Mouse (Mus musculus) layer of hippocampus, adult 2 months (tissue): ENCODE data around the gene Tbc1d13. TPM values are rescaled to one million over a fixed set of nuclear protein-coding genes. Genes with fewer than 3 reads are reported as not detected.
"Not testable (repeated sequence)": the region's sequence is repeated elsewhere in the genome, so short reads cannot be mapped to it uniquely, and the experiment has no call there.

Experiments used
- DNase-seq, 2 experiments: peaks; one replicate each; pipeline ENCODE4 v3.0.0; 2022; ENCODE audit warnings: low spot score in 2 of 2
- H3K27ac ChIP-seq: fragments of 200-600 bp; 2 replicates; pipeline ENCODE4 v1.8.1; 2022
- H3K4me3 ChIP-seq: fragments of 200-600 bp; 2 replicates; pipeline ENCODE4 v1.8.1; 2022; ENCODE audit warnings: mild to moderate bottlenecking
- CTCF ChIP-seq: fragments of 200-600 bp; conservative IDR thresholded peaks from 2 replicates; pipeline ENCODE4 v1.8.1; 2022; ENCODE audit warnings: antibody characterized with exemption, mild to moderate bottlenecking, moderate library complexity
- total RNA-seq, 2 experiments: library from RNA; stranded (reverse); gene quantifications; 2 replicates each; pipeline ENCODE4 v1.2.3; 2021

Gene Tbc1d13
- total RNA-seq, 2 experiments from 2014 or later, result 54.7 to 55.7 TPM

DNA sequence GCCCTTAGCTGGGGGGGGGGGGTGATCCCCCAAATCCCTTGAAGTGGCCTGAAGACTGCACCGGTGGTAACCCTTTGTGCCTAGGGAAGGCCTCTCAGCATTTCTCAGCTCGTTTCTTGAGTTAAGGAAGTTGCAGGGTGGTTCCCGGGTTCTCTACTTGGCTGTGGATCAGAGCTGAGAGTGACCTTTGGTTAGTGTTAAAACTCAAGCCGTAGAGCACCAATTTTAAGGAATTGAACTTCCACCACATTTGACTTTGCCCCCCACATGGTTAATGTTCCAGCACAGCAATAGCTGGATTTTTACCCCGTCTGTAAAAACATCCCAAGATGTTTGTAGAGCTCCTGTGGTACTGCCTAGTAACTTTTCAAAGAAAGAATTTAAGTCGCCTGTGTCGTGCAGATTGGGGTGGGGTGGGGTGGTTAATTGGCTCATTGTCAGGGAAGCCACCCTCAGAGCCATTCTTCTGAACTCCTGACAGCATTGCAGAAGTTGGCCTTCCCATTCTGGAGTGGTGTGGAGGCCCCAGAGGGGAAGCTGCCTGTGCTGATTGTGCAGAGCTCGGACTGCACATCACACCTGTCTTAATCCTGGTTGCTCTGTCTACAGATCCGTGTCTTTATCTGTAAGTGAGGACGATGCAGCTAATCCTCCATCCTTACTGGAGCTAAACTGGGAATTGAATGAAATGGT lies 1.5 kb downstream of the Tbc1d13 start:
- H3K27ac ChIP-seq, result peak overlapping the region; percentile 92; the same call in 1 of the 2 replicates
- TF ChIP-seq CTCF, result no peak
- peak overlapping the region; percentile 89 for H3K4me3 ChIP-seq
- DNase-seq, result no peak

DNA sequence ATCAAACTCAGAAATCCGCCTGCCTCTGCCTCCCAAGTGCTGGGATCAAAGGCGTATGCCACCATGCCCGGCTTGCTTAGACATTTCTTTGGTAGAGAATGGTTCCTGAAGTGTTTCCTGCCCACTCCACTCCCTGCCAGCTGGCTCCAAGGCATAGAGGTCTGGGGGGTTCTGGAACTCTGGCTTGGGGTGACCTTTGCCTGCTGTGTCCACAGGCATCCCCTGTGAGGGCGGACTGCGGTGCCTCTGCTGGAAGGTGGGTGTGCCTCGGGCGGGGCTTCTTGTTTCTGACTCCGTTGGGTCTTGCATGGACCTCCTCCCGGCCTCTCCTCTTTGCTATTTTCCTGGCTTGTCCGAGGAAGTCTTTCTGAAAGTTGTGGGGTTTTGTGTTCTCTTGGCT lies 2.9 kb downstream of the Tbc1d13 start:
- TF ChIP-seq CTCF, result no peak
- DNase-seq, result no peak
- Histone ChIP-seq H3K27ac (no peak overlapping the region), H3K4me3 (no peak overlapping the region)

DNA sequence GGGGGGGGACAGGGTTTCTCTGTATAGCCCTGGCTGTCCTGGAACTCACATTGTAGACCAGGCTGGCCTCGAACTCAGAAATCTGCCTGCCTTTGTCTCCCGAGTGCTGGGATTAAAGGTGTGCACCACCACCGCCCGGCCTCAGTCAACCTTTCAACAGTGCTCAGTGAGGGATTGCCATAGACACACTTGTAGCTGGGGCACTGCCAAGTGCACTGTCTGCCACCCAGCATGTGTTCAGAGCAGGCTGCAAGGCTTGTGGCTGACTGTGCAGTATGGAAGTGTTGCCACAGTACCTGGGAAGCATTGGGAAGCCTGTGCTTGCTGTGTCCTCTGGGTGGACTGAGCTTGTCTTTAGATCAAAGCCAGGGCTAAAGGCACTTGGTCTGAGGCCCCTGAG lies 6.5 kb downstream of the Tbc1d13 start:
- peak in 1 of 2 experiments; percentile 36 for DNase-seq
- H3K4me3 ChIP-seq, H3K27ac ChIP-seq: not testable (repeated sequence)

DNA sequence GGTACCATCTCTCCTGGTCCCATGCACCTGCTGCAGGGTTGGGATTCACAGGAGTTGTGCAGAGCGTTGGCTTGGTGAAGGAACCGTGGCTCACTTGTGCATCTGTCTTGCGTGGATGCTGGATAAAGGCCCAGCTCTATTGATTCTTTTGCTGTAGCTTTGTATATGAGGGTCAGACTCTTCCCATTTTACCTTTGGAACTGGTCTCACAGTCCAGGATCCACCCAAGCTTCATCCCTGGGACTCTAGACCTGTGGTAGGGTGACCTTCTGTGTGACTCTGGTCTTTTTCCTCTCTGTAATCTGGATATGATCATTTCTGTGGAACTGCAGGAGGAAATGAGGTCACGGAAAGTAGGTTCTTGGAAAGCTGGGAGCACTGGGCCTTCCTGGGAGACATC lies 10.9 kb downstream of the Tbc1d13 start:
- no peak overlapping the region for H3K27ac ChIP-seq
- H3K4me3 ChIP-seq, result no peak overlapping the region
- no peak for TF ChIP-seq CTCF
- DNase-seq, result no peak

DNA sequence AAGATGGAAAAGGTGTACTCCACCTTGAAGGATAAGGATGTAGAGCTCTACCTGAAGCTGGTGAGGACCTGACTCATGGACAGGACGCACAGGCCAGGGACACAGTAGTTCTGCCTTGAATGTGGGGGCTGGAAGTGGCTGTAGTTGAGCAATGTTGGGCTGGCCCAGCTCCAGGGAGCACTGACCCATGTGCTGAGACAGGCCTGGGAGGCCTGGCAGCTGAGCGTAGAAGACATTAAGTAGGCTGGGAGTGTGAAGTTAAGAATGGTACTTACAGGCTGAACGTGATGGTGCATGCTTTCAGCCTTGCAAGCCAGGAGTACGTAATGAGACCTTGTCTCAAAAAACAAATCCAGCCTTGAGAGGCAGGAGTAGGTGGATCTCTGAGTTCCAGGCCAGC lies 13.9 kb downstream of the Tbc1d13 start:
- TF ChIP-seq CTCF, result no peak
- H3K27ac ChIP-seq, result no peak overlapping the region
- no peak for DNase-seq

DNA sequence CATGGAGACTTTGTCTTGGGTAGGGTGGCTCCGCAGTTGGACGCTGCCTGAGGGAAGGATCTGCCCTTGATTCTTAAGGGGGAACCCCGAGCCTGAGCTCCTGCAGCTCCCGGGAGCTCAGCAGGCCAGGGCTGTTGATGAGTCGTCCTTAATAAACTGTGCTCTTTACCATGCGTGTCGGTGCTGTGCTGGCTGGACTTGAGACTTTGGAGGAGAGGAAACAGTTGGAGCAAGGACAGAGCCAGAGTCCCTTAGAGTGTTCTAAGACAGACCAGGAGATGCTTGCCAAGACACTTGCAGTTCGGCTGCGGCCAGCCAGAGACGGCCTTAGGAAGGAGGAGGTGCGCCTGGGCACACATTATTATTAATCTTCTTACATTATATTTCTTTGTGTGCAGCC lies 18.3 kb downstream of the Tbc1d13 start:
- Histone ChIP-seq H3K27ac (no peak overlapping the region), H3K4me3 (no peak overlapping the region)
- no peak for TF ChIP-seq CTCF
- no peak for DNase-seq

More for the DNA sequence above, 13.9 kb downstream of the Tbc1d13 start:
- no peak overlapping the region for H3K4me3 ChIP-seq

DNA sequence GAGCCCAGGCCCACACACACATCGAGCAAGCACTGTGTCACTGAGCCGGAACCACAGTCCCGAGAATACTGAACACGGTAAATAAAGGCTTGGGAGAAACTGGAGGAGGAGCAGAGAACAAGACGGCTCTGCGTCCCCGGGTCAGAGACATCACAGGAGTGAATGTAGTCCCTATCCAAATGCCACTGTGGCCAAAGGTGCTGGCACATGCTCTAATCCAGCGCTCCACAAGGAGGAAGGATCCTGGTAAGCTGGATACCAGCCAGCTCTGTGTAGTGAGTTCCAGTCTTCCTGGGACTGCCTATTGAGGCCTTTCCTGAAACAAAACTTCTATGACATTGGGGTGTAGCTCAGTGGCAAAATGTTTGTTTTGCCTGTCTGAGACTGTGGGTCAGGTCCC lies 19.1 kb downstream of the Tbc1d13 start:
- no peak for DNase-seq
- no peak overlapping the region for H3K4me3 ChIP-seq
- H3K27ac ChIP-seq, result no peak overlapping the region
- TF ChIP-seq CTCF, result no peak

DNA sequence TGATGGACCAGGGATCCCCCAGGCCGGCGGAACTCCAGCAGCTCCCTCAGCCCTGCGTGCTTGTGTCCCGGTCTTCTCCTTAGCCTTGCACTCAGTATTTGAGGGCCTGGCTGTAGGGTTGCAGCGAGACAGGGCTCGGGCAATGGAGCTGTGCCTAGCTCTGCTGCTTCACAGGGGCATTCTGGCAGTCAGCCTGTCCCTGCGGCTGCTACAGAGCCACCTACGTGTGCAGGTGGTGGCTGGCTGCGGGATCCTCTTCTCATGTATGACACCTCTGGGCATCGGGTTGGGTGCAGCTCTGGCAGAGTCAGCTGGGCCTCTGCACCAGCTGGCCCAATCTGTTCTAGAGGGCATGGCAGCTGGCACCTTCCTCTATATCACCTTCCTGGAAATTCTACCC lies 26.3 kb downstream of the Tbc1d13 start:
- not testable (repeated sequence) for DNase-seq, H3K4me3 ChIP-seq, H3K27ac ChIP-seq

DNA sequence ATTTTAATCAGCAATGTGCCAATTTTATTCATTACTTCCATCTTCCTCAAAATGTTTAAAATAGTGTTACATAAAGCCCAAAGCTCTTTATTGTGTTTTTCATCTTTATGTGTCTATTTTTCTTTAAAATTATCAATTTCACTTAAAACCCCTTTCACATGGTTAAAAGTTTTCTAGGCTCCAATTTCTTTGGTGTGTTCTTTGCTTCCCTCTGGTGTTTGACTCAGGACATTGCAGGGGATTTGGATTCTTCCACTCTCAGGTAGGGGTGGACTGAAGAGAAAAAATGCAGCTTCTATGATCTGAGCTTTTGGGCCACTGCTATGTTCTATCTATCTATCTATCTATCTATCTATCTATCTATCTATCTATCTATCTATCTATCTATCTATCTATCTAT lies 28.3 kb downstream of the Tbc1d13 start:
- peak in 1 of 2 experiments; percentile 40 for DNase-seq
- peak; percentile 86 for TF ChIP-seq CTCF

DNA sequence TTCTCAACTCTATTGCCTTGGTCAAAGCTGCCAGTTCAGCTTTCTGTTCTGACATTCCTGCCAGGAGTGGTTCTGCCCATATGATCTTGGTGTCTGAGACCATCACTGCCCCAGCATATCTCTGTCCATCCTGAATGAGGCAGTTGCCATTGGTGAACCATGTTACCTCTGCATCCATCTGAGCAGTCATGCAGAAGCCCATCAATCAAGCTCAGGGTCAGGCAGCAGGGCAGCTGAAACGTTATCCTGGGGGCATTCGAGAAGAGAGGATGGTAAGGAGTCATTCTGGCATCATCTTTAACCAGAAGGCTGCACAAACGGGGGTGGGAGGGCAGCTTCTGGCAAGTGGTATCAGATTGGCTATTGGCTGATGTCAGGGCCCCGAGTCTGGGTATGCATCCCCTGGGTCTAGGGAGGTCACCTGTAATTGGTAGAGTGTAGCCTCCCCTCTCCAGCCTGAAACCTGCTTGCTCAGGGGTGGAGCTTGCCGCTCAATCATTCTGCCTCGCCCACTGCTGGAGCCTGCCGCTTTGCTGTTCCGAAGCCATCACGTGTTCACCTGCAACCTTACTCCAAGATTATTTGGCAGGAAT lies 30.9 kb downstream of the Tbc1d13 start:
- Histone ChIP-seq H3K4me3 (no peak overlapping the region), H3K27ac (no peak overlapping the region)
- DNase-seq, result no peak
- no peak for TF ChIP-seq CTCF

More for the DNA sequence above, 28.3 kb downstream of the Tbc1d13 start:
- Histone ChIP-seq H3K4me3 (no peak overlapping the region), H3K27ac (no peak overlapping the region)

DNA sequence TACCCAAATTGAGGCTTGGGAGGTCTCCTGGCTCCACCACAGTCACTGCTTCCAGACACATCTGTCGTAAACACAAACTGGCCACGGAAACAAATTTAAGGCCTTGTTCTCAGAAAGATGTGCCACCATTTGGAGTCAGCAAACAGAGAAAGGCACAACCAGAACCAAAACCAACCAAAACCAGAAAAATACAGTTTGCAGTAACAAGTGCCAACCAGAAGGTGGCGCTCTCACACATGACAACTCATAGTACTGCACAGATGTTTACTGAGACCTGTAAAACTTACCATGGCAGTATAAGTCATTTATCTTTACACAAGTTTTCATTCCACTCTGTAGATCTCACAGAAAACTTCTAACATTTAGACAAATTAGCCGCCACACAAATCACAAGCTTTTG lies 33.1 kb downstream of the Tbc1d13 start:
- peak; percentile 60 for TF ChIP-seq CTCF
- no peak for DNase-seq
- H3K27ac ChIP-seq, result no peak overlapping the region
- H3K4me3 ChIP-seq, result no peak overlapping the region

DNA sequence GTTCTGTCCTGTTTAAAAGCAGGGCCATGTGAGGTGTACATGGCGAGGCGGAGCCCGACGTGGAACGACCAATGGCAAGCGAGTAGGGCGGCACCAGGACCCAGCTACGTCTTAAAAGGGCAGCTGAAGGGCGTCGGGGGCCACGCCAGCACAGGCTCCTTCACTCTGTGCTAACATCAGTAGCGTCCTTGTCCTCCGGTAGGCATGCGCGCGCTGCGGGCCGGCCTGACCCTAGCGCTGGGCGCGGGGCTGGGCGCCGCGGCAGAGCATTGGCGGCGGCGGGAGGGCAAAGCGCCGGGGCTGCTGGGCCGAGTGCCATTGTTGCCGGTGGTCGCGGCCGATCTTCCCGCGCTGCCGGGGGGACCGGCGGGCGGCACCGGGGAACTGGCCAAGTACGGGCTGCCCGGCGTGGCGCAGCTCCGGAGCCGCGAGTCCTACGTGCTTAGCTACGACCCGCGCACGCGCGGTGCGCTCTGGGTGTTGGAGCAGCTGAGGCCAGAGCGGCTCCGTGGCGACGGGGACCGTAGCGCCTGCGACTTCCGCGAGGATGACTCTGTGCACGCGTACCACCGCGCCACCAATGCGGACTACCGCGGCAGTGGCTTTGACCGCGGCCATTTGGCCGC lies 37.9 kb downstream of the Tbc1d13 start, which contains the start of gene Endog:
Gene Endog, plus strand, starts transcription at position 123 of the 626 bp plus-strand sequence.
- peak; percentile 84 to 89 for DNase-seq
- peak within 1 kb of the TSS; percentile 100 for H3K27ac ChIP-seq
- no peak for TF ChIP-seq CTCF
- peak within 1 kb of the TSS; percentile 74 for H3K4me3 ChIP-seq

DNA sequence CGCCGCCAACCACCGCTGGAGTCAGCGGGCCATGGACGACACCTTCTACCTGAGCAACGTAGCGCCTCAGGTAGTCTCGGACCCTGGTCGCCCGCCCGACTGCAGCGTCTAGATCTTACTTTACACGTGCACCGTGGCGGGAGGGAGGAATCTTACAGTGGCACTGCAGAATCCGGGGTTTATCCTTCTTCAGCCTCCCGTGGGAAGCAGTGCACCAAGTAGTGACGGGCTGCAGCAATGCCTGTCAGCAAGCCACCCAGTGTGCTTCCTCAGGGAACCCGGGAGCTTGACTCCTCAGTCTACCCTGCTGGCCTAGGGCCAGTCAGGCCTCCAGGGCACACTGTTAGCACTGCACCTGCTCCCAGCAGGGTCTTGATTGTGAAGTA lies 38.4 kb downstream of the Tbc1d13 start:
- DNase-seq, result no peak
- H3K4me3 ChIP-seq, result peak overlapping the region; percentile 74
- H3K27ac ChIP-seq, result peak overlapping the region; percentile 100
- no peak for TF ChIP-seq CTCF
